Mouse (Mus musculus) bone marrow, adult 2 months (tissue): ENCODE results near the gene 5730455P16Rik. TPM values are rescaled to one million over a fixed set of nuclear protein-coding genes. Genes with fewer than 3 reads are reported as not detected.
A peak's percentile ranks its signal among the peaks of the same experiment; 100 is the strongest.
"Not testable (repeated sequence)": the region's sequence is repeated elsewhere in the genome, so short reads cannot be mapped to it uniquely, and the experiment has no call there.

Experiments
- H3K27ac ChIP-seq: fragments of 200-500 bp; 2 replicates; pipeline ENCODE4 v1.5.1; 2012; ENCODE audit warnings: low read depth, mild to moderate bottlenecking, control low read depth, inconsistent platforms, low read length; ENCODE audit not compliant: control insufficient read depth, poor library complexity, insufficient read depth
- H3K4me1 ChIP-seq: fragments of 200-500 bp; 2 replicates; pipeline ENCODE4 v1.6.1; 2011; ENCODE audit warnings: low read length; ENCODE audit not compliant: control insufficient read depth, insufficient read depth
- H3K4me3 ChIP-seq: fragments of 200-500 bp; replicated peaks from 2 replicates; pipeline ENCODE3; 2011; ENCODE audit warnings: mild to moderate bottlenecking, low read depth, low read length, control low read depth; ENCODE audit not compliant: control insufficient read depth
- CTCF ChIP-seq: fragments of 200-500 bp; IDR thresholded peaks from 2 replicates; pipeline ENCODE4 v1.5.1; 2011; ENCODE audit warnings: low read length, control low read depth; ENCODE audit not compliant: control insufficient read depth, insufficient read depth
- POLR2A ChIP-seq: fragments of 200-500 bp; IDR thresholded peaks from 2 replicates; pipeline ENCODE4 v1.6.1; 2011; ENCODE audit warnings: low read depth, mild to moderate bottlenecking, control low read depth, low read length, borderline replicate concordance; ENCODE audit not compliant: control insufficient read depth
- WGBS: fragments of 180-500 bp; shearing (Covaris S2); methylation state at CpG from one replicate; pipeline ENCODE4 v1.1.7; 2018; 5-methylcytosine and 5-hydroxymethylcytosine counted together
- polyA plus RNA-seq: library from polyadenylated mRNA; stranded (reverse); fragments of >200 nt; gene quantifications from 2 replicates; pipeline ENCODE4 v1.2.4, GENCODE M21; 2011; ENCODE audit warnings: low replicate concordance; ENCODE audit not compliant: missing spikeins, insufficient read depth, insufficient read length

5730455P16Rik gene
- polyA plus RNA-seq, 1 experiment, result 42.0 TPM

DNA sequence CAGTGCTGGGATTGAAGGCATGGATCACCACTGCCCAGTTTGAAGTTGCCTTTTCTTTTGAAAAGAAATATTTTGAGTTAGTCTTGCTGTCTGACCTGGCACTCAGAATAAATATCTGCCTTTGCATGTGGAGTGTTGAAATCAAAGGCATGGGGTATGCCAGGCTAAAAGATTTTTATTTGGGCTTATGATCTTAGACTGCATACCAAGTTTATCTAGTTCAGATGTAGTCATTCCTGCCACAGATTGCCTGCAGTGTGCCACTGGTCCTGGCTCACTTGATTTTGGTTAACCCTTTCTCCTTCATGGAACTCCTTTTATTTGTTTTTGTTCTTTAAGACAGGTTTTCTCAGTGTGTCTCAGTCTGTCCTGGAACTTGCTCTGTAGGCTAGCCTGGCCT lies 6.6 kb upstream of the 5730455P16Rik start:
- no peak for TF ChIP-seq CTCF
- TF ChIP-seq POLR2A, result no peak
- H3K4me3 ChIP-seq, result peak overlapping the region; percentile 65
- H3K4me1 ChIP-seq, result peaks cover 2% of the 10 kb centered on the region; the same call in 1 of the 2 replicates
- H3K27ac ChIP-seq, result no peak overlapping the region

DNA sequence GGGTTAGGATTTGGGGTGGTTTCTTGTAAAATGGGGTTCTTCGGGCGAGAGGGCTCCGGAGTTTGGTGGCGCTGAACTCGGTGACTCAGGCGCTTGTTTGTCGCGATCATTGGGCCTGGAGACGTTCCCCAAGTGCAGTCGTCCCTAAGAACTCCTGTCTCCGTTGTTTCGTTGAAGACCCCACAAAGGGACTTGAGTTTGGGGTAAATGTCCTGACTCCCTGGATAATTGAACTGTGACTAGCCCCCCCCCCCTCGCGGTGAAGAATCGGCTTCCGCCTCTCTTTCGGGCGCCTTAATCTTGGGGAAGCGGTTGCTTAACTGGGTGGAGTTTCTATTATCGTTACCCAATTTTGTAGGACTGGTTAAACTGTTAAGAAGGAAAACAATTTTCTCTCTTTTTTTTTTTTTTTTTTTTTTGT lies 5.8 kb upstream of the 5730455P16Rik start:
- TF ChIP-seq CTCF (no peak), POLR2A (0 out of 2 replicates have a peak, but pooled peaks have one; percentile 19)
- H3K4me1 ChIP-seq, result peaks cover 2% of the 10 kb centered on the region; the same call in 1 of the 2 replicates
- 0% methylated on average over 20 of the region's 20 CpGs for WGBS
- H3K27ac ChIP-seq, result peak overlapping the region; percentile 91
- H3K4me3 ChIP-seq, result peak overlapping the region; percentile 95

- peak; percentile 96 for TF ChIP-seq POLR2A
- TF ChIP-seq CTCF, result no peak
- peak within 1 kb of the TSS; percentile 95 for H3K4me3 ChIP-seq
- under 1% methylated on average over 33 of the region's 33 CpGs for WGBS
- peak within 1 kb of the TSS; percentile 91 for H3K27ac ChIP-seq
- peaks cover 2% of the 10 kb centered on the region; the same call in 1 of the 2 replicates for H3K4me1 ChIP-seq
Observed at GRCm38 (mm10) chr11:80383019-80383625, 5.3 kb upstream of the 5730455P16Rik start, which contains the start of gene Zfp207. Gene Zfp207, plus strand, starts transcription at chr11:80383279.

DNA sequence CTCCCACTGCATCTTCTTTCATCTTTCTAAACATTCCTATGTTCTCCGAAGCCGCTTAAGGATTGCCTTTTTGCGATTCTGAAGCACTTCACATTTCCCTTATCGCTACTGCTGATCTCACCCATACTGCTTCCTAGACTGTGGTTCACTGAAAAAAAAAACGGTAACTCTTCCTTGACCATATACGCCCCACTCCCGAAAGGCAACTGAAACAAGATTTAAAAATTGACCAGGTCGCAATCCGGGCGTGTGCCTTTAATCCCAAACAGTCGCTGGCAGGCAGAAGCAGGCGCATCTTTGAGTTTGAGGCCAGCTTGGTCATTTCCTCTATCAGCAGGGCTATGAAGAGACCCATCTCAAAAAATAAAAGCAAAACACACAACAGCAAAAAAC lies 4.8 kb upstream of the 5730455P16Rik start:
- Histone ChIP-seq H3K4me1 (peaks cover 2% of the 10 kb centered on the region; the same call in 1 of the 2 replicates), H3K27ac (peak overlapping the region; percentile 91), H3K4me3 (peak overlapping the region; percentile 95)
- WGBS, result under 1% methylated on average over 12 of the region's 12 CpGs
- TF ChIP-seq POLR2A, result no peak
- no peak for TF ChIP-seq CTCF

DNA sequence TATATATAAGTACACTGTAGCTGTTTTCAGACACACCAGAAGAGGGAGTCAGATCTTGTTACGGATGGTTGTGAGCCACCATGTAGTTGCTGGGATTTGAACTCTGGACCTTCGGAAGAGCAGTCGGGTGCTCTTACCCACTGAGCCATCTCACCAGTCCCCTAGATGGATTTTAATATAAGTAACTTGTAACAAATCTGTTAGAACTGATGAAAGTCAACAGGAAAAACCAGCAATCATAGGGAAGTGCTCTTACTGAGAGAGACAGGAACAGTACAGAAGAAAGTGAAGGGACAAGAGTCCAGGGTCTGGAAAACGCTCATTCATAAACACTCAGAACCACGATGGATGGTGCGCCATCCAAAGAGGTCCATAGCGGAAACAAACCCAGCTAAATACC lies 1.4 kb upstream of the 5730455P16Rik start:
- not testable (repeated sequence) for H3K4me3 ChIP-seq, H3K27ac ChIP-seq, H3K4me1 ChIP-seq
- WGBS, result 88% methylated on average over 7 of the region's 7 CpGs

- not testable (repeated sequence) for H3K4me1 ChIP-seq, H3K27ac ChIP-seq, H3K4me3 ChIP-seq
- 58% methylated on average over 2 of the region's 2 CpGs for WGBS
Observed at GRCm38 (mm10) chr11:80378452-80379068, 726 bp upstream of the 5730455P16Rik start.

GRCm38 (mm10) chr11:80376651-80377050 lies 1.2 kb downstream of the 5730455P16Rik start:
- WGBS, result 46% methylated on average over 4 of the region's 4 CpGs
- no peak overlapping the region for H3K4me3 ChIP-seq

GRCm38 (mm10) chr11:80368949-80369348 lies 8.9 kb downstream of the 5730455P16Rik start:
- Histone ChIP-seq H3K4me1 (no peaks in the 10 kb centered on the region), H3K27ac (no peak overlapping the region), H3K4me3 (no peak overlapping the region)
- 91% methylated on average over 1 of the region's 1 CpGs for WGBS
- TF ChIP-seq CTCF (no peak), POLR2A (no peak)

More at GRCm38 (mm10) chr11:80376651-80377050, 1.2 kb downstream of the 5730455P16Rik start:
- TF ChIP-seq POLR2A (no peak), CTCF (no peak)
- no peaks in the 10 kb centered on the region; the same call in 1 of the 2 replicates for H3K4me1 ChIP-seq
- no peak overlapping the region for H3K27ac ChIP-seq
